Mouse (Mus musculus): Measurements from ENCODE around the gene Plekhg5. TPM values are rescaled to one million over a fixed set of nuclear protein-coding genes. Genes with fewer than 3 reads are reported as not detected.
"Not testable (repeated sequence)": the region's sequence is repeated elsewhere in the genome, so short reads cannot be mapped to it uniquely, and the experiment has no call there.

The Plekhg5 gene
- total RNA-seq (2021), result 10 to 100 TPM; 14.9 to 21.9 TPM

GRCm38 (mm10) chr4:152072121-152072601 is at the start of gene Plekhg5:
Plekhg5 (plus strand) TSS chr4:152072498.
- intact Hi-C loops (cut with DNase I), result no loop called here

GRCm38 (mm10) chr4:152022506-152022905 is 49.8 kb upstream of the Plekhg5 start:
- intact Hi-C loops (cut with DNase I), result no loop called here
- DNase-seq, result no peak

More at GRCm38 (mm10) chr4:152072121-152072601, at the start of gene Plekhg5:
- peak; percentile 62 to 68 for DNase-seq

- intact Hi-C loops (cut with DNase I), result no loop called here
- DNase-seq, result no peak
These were observed 47.8 kb upstream of the Plekhg5 start for GRCm38 (mm10) chr4:152024525-152024924.

GRCm38 (mm10) chr4:152026751-152027508 is 45.4 kb upstream of the Plekhg5 start:
- intact Hi-C loops (cut with DNase I), result loop anchor here (1.0 kb wide), 1 partner anchor 19 kb away; the partner anchor contains the start of gene Klhl21
- DNase-seq, result no peak

GRCm38 (mm10) chr4:152027524-152027923 is 44.8 kb upstream of the Plekhg5 start, which contains the start of gene Zbtb48:
Zbtb48 (minus strand) TSS chr4:152027671.
- DNase-seq, result peak; percentile 95
- intact Hi-C loops (cut with DNase I), result loop anchor here (1.0 kb wide), 1 partner anchor 19 kb away; the partner anchor contains the start of gene Klhl21

- DNase-seq, result no peak
- intact Hi-C loops (cut with DNase I), result loop anchor here (2.0 kb wide), 1 partner anchor 40 kb away; the partner anchor contains the start of gene Thap3
These were observed 43.8 kb upstream of the Plekhg5 start for GRCm38 (mm10) chr4:152028456-152028855.

- DNase-seq, result no peak
- intact Hi-C loops (cut with DNase I), result loop anchor here (2.0 kb wide), 1 partner anchor 40 kb away; the partner anchor contains the start of gene Thap3
These were observed 43.2 kb upstream of the Plekhg5 start for GRCm38 (mm10) chr4:152029087-152029486.

GRCm38 (mm10) chr4:152029997-152030396 is 42.3 kb upstream of the Plekhg5 start:
- intact Hi-C loops (cut with DNase I), result loop anchor here (2.0 kb wide), 1 partner anchor 41 kb away; the partner anchor contains the start of gene Thap3
- DNase-seq, result no peak

- no peak for DNase-seq
- intact Hi-C loops (cut with DNase I), result no loop called here
These were observed 39.4 kb upstream of the Plekhg5 start for GRCm38 (mm10) chr4:152032922-152033321.

GRCm38 (mm10) chr4:152036464-152036863 is 35.8 kb upstream of the Plekhg5 start:
- intact Hi-C loops (cut with DNase I), result loop anchor here (5.0 kb wide), 1 partner anchor 104 kb away; the partner anchor contains the start of gene Dnajc11
- not testable (repeated sequence) for DNase-seq

- intact Hi-C loops (cut with DNase I), result loop anchor here (2.0 to 5.0 kb wide), 3 partner anchors 52 to 106 kb away; partner anchors contain the start of gene Dnajc11
- no peak for DNase-seq
These were observed 33.9 kb upstream of the Plekhg5 start, which contains the start of gene Tas1r1 for GRCm38 (mm10) chr4:152038225-152038984. Tas1r1 (minus strand) TSS chr4:152038568.

- peak; percentile 96 for DNase-seq
- intact Hi-C loops (cut with DNase I), result loop anchor here (2.0 to 5.0 kb wide), 3 partner anchors 52 to 107 kb away; partner anchors contain the start of gene Dnajc11
These were observed 33.1 kb upstream of the Plekhg5 start, which contains the start of gene Nol9 for GRCm38 (mm10) chr4:152038985-152039830. Nol9 (plus strand) TSS chr4:152039321.

- DNase-seq, result no peak
- intact Hi-C loops (cut with DNase I), result loop anchor here (2.0 to 5.0 kb wide), 3 partner anchors 53 to 108 kb away; partner anchors contain the start of gene Dnajc11
These were observed 32.4 kb upstream of the Plekhg5 start for GRCm38 (mm10) chr4:152039831-152040310.

- intact Hi-C loops (cut with DNase I), result no loop called here
- no peak for DNase-seq
These were observed 30.2 kb upstream of the Plekhg5 start for GRCm38 (mm10) chr4:152041924-152042641.

GRCm38 (mm10) chr4:152043171-152043570 is 29.1 kb upstream of the Plekhg5 start:
- intact Hi-C loops (cut with DNase I), result loop anchor here (1.0 kb wide), 1 partner anchor 53 kb away; no protein-coding TSS in a partner anchor
- DNase-seq, result no peak

- no peak for DNase-seq
- intact Hi-C loops (cut with DNase I), result no loop called here
These were observed 27.7 kb upstream of the Plekhg5 start for GRCm38 (mm10) chr4:152044609-152045008.

GRCm38 (mm10) chr4:152062390-152063110 is 9.7 kb upstream of the Plekhg5 start:
- DNase-seq, result no peak
- intact Hi-C loops (cut with DNase I), result no loop called here

- intact Hi-C loops (cut with DNase I), result no loop called here
- no peak for DNase-seq
These were observed 5.0 kb upstream of the Plekhg5 start for GRCm38 (mm10) chr4:152067280-152067679.
